Mouse (Mus musculus) forebrain, embryonic 15.5 days (tissue): ENCODE data around the gene Hoxa5. TPM values are rescaled to one million over a fixed set of nuclear protein-coding genes. Genes with fewer than 3 reads are reported as not detected.

Source experiments
- ATAC-seq: fragments of 200-750 bp; cut with Nextera tagmentation; replicated peaks from 2 replicates; pipeline ENCODE4 v1.8.0; 2017; ENCODE audit warnings: mild to moderate bottlenecking, moderate TSS enrichment, moderate library complexity
- H3K27ac ChIP-seq: fragments of 300-500 bp; sonication (generic); replicated peaks from 2 replicates; pipeline ENCODE4 v1.5.1; 2015; ENCODE audit warnings: mild to moderate bottlenecking, inconsistent platforms
- H3K27me3 ChIP-seq: fragments of 300-500 bp; sonication (generic); 2 replicates; pipeline ENCODE4 v1.6.1; 2015; ENCODE audit warnings: inconsistent platforms
- H3K36me3 ChIP-seq: fragments of 300-500 bp; sonication (generic); 2 replicates; pipeline ENCODE4 v1.6.1; 2015; ENCODE audit warnings: mild to moderate bottlenecking, inconsistent platforms
- H3K4me1 ChIP-seq: fragments of 300-500 bp; sonication (generic); 2 replicates; pipeline ENCODE4 v1.6.1; 2015; ENCODE audit warnings: inconsistent platforms
- H3K4me2 ChIP-seq: fragments of 300-500 bp; sonication (generic); replicated peaks from 2 replicates; pipeline ENCODE4 v1.6.1; 2015; ENCODE audit warnings: mild to moderate bottlenecking, inconsistent platforms
- H3K4me3 ChIP-seq: fragments of 300-500 bp; sonication (generic); 2 replicates; pipeline ENCODE4 v1.5.1; 2015; ENCODE audit warnings: mild to moderate bottlenecking, inconsistent platforms
- H3K9ac ChIP-seq: fragments of 300-500 bp; sonication (generic); replicated peaks from 2 replicates; pipeline ENCODE4 v1.6.1; 2015; ENCODE audit warnings: mild to moderate bottlenecking, inconsistent platforms
- H3K9me3 ChIP-seq: fragments of 300-500 bp; sonication (generic); 2 replicates; pipeline ENCODE4 v1.6.1; 2016; ENCODE audit warnings: inconsistent platforms
- WGBS: fragments of 180-500 bp; shearing (Covaris S2); methylation state at CpG from one replicate; pipeline ENCODE4 v1.1.7; 2015; ENCODE audit warnings: mixed read lengths; 5-methylcytosine and 5-hydroxymethylcytosine counted together
- microRNA counts: library from miRNA; unstranded; fragments of <30 nt; microRNA quantifications from one replicate; lab custom pipeline; 2016
- microRNA-seq: library from miRNA; unstranded; fragments of <30 nt; microRNA quantifications from one replicate; pipeline ENCODE4, GENCODE M21; 2016
- polyA plus RNA-seq: library from polyadenylated mRNA; unstranded; fragments of >200 nt; fragmentation: Nextera tagmentation; extraction: Ambion mirVana; gene quantifications from 2 replicates; pipeline ENCODE4 v1.2.1, GENCODE M21; 2015

The Hoxa5 gene
- polyA plus RNA-seq, 1 experiment from 2014 or later: not detected

DNA sequence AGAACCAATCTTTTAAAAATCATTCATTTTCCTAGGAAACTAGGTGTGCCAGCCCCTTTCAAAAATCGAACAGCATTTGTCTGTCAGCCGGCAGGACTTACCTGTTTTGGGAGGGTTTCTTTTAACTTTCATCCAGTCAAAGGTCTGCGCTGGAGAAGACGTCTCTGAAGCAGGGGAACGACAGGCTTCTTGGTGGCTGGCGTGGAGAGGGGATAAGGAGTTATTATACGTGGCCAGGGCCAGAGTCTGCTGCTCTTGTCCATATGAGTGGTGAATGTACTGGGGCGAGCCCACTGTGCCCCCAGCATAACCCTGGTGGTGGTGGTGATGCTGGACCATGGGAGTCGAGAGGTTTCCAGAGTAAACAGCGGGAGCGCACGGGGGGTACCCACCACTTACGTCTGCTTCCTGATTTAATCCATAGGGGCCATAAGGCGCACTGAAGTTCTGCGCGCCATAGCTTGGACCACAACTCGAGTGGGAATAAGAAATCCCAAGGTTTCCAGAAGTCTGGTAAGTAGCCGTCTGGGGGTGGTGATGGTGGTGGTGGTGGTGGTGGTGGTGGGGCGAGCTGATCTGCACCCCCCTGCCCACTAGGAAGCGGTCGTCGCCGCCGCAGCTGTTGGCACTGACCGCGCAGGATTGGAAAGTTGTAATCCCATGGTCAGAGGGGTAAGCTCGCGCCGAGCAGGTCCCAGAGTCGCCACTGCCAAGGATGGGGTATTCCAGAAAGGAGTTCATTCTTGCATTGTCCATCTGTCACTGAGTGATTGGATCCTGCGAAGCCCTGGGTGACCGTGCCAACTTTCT, 46.7 kb downstream of the Hoxa5 start:
- ATAC-seq: peak; percentile 29

DNA sequence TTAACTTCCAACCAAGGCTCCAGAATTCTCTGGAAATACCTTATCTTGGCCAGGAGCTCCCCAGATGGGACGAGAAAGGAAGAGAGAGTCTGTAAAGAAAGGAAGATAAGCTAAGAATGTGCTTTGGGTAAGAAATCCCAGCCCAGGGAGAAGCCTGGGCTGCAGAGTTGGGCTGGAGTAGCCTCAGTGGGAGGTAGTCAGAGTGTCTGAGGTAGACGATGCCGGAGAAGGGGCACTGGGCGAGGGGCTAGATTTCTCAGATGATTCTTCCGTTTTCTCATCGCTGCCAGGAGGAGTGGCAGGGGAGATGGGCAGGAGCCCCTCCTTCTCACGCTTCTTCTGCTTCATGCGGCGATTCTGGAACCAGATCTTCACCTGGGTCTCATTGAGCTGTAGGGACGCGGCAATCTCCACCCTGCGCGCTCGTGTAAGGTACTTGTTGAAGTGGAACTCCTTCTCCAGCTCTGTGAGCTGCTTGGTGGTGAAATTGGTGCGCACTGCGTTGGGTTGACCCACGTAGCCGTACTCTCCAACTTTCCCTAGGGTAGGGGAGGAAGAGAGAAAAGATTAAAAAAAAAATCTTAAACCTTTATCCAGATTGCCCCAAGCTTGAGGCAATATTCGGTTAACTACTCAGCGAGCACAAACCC, 47.7 kb downstream of the Hoxa5 start:
- no peak overlapping the region for H3K27ac ChIP-seq
- no peak for ATAC-seq
- no peaks in the 10 kb centered on the region for H3K9me3 ChIP-seq
- H3K4me3 ChIP-seq: no peak overlapping the region
- H3K27me3 ChIP-seq: peaks cover 97% of the 10 kb centered on the region
- no peak overlapping the region for H3K4me2 ChIP-seq
- WGBS: 1% methylated on average over 20 of the region's 20 CpGs
- H3K4me1 ChIP-seq: peaks cover 14% of the 10 kb centered on the region
- H3K9ac ChIP-seq: no peak overlapping the region
- no peaks in the 10 kb centered on the region for H3K36me3 ChIP-seq

More for the DNA sequence above, 46.7 kb downstream of the Hoxa5 start:
- H3K4me3 ChIP-seq: peak overlapping the region; percentile 46
- WGBS: 2% methylated on average over 32 of the region's 32 CpGs
- H3K4me1 ChIP-seq: peaks cover 14% of the 10 kb centered on the region
- H3K27ac ChIP-seq: no peak overlapping the region
- H3K27me3 ChIP-seq: peaks cover 97% of the 10 kb centered on the region
- no peaks in the 10 kb centered on the region for H3K36me3 ChIP-seq
- peak overlapping the region; percentile 93 for H3K4me2 ChIP-seq
- no peak overlapping the region for H3K9ac ChIP-seq
- no peaks in the 10 kb centered on the region for H3K9me3 ChIP-seq

DNA sequence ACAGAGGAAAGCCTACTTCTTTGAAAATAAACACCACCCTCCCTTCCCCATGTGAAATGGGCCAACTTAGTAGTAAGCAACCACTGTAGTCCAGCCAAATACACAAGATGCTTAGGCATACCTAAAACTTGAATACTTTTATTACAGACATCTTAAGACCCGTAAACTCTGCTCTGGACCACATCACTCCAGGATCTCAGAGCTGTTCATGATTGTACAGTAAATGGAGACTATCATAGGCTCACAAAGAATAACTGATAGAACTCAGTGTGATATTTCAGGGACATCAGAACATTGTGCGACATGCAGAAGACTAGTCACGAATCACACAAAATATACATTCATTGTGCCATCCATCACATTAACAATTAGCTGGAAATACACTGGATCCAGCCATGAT, 48.9 kb downstream of the Hoxa5 start:
- no peak overlapping the region for H3K4me3 ChIP-seq
- 40% methylated on average over 3 of the region's 3 CpGs for WGBS

DNA sequence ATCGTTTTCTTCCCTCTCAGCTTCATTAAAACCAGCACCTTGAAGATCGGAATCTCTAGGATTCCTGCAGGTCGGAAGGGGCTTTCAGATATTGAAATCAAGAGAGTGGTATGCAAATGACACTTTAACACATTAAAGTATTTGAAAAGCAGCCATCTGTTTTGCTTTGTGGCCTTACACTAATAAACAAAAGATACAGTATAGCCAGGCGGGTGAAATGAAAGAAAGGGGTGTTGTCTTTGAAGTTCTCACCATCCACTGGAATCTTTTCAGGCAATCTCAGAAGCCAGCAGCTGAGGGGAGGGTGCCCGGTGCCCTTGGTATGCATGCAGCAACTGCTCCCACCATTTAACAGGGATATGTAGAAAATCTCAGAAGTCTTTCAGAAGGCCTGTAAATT, 50.3 kb downstream of the Hoxa5 start:
- Histone ChIP-seq H3K27me3 (peaks cover 98% of the 10 kb centered on the region), H3K4me3 (no peak overlapping the region), H3K4me1 (peaks cover 13% of the 10 kb centered on the region), H3K9ac (no peak overlapping the region), H3K27ac (no peak overlapping the region), H3K4me2 (no peak overlapping the region), H3K9me3 (no peaks in the 10 kb centered on the region), H3K36me3 (no peaks in the 10 kb centered on the region)
- ATAC-seq: no peak
- 1% methylated on average over 5 of the region's 5 CpGs for WGBS

More for the DNA sequence above, 48.9 kb downstream of the Hoxa5 start:
- no peak overlapping the region for H3K27ac ChIP-seq
- peaks cover 98% of the 10 kb centered on the region for H3K27me3 ChIP-seq
- H3K9me3 ChIP-seq: no peaks in the 10 kb centered on the region
- H3K4me1 ChIP-seq: peaks cover 14% of the 10 kb centered on the region
- no peak overlapping the region for H3K9ac ChIP-seq
- H3K4me2 ChIP-seq: no peak overlapping the region
- ATAC-seq: no peak
- no peaks in the 10 kb centered on the region for H3K36me3 ChIP-seq

DNA sequence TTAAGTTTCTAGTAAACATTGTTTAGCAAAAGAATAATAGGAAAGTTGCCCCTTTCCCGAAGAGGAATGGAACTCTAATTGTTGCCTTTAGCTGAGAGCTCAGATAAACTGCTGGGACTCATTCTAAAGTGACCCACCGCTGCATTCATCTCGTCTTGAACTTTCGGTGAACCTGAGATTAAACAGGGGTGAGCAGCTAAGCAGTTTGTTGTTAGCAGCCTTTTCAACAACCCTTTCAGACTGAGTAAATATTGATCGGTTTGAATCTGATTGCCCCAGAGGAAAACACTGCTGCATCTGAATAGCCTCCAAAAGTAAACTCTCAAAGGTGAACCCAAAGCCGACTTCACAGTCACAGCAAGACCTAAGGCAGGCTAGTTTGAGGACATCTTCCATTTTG, 51.1 kb downstream of the Hoxa5 start:
- H3K4me1 ChIP-seq: peaks cover 5% of the 10 kb centered on the region
- H3K4me2 ChIP-seq: no peak overlapping the region
- no peaks in the 10 kb centered on the region for H3K9me3 ChIP-seq
- no peak overlapping the region for H3K9ac ChIP-seq
- H3K4me3 ChIP-seq: no peak overlapping the region
- peaks cover 96% of the 10 kb centered on the region for H3K27me3 ChIP-seq
- no peaks in the 10 kb centered on the region for H3K36me3 ChIP-seq
- ATAC-seq: no peak
- 0% methylated on average over 6 of the region's 6 CpGs for WGBS
- H3K27ac ChIP-seq: no peak overlapping the region

DNA sequence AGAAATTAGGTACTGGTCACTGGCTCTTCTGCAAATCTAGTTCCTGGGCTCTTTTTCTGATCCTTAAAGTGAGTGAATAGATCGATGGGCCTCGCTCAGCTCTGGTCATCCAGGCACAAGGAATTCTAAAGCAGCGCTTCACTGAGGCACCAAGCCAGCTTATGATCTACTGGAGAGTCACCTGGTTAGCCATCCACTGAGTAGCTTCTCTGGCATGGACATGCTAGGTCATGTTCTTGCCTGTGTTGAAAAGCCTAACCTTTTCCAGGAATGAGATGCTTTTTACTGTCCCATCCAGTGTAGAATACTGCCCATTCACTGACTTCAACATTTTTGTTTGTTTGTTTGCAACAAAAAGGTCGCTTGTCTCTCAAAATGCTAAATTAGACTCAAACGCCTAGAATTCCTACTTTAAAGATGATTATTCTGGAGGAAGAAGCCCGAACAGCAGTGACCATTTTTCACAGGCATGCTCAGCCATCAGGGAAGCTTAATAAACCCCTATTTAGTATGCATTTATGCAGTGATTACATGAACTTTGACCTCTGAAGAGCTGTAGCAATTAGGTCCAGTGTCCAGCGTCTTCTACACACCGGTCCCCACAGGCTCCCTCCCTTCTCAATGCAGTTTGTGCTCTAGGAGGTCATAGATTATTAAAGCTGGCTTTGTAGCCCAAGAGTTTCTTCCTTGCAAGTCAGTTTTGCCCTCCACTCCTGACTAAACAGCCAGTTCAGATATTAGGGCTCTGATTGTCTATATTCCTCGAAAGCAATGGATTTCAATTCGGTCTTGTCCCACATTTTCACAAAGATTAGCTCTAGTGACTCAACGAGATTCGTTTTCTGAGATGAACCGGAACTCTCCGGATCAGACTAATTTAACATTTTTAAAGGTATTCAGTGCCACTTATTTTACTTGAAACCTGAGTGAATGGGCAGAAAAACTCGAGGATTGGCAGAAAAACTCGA, 51.9 kb downstream of the Hoxa5 start:
- 2% methylated on average over 16 of the region's 16 CpGs for WGBS
- H3K36me3 ChIP-seq: no peaks in the 10 kb centered on the region
- H3K4me1 ChIP-seq: no peaks in the 10 kb centered on the region
- H3K9me3 ChIP-seq: no peaks in the 10 kb centered on the region
- no peak overlapping the region for H3K9ac ChIP-seq
- H3K4me2 ChIP-seq: no peak overlapping the region
- peaks cover 96% of the 10 kb centered on the region for H3K27me3 ChIP-seq
- no peak overlapping the region for H3K4me3 ChIP-seq
- no peak overlapping the region for H3K27ac ChIP-seq
- no peak for ATAC-seq

MicroRNAs within 50 kb of the gene (microRNA counts, 519-probe panel; counts per million panel counts)
- not detected for microRNA mmu-miR-196b (lab: Ali Mortazavi, UCI)

Small RNA genes lying within 50 kb of the gene (microRNA-seq; reads per million reads assigned to microRNA genes)
- 30.1 reads per million, percentile 38 among the genes with 10 or more reads in this experiment for gene Mir196b

Other genes starting within 250 kb of the Hoxa5 start
- gene Skap2, start 192.0 kb downstream of the Hoxa5 start, polyA plus RNA-seq: 5.0 and 7.4 TPM in 2 replicates
- gene Hoxa1, start 46.3 kb downstream of the Hoxa5 start, polyA plus RNA-seq: not detected in 2 replicates
- gene Hoxa2, start 39.8 kb downstream of the Hoxa5 start, polyA plus RNA-seq: not detected in 2 replicates
- gene 5730596B20Rik, start 27.1 kb downstream of the Hoxa5 start, polyA plus RNA-seq: not detected in 2 replicates
- gene Hoxa4, start 12.8 kb downstream of the Hoxa5 start, polyA plus RNA-seq: not detected in 2 replicates
- gene Hoxa6, start 4.1 kb upstream of the Hoxa5 start, polyA plus RNA-seq: not detected in 2 replicates
- gene Hoxa3, start 8.7 kb upstream of the Hoxa5 start, polyA plus RNA-seq: not detected in 2 replicates
- gene Gm28308, start 8.8 kb upstream of the Hoxa5 start, polyA plus RNA-seq: not detected in 2 replicates
- not detected in 2 replicates for gene Hoxa7, start 17.3 kb upstream of the Hoxa5 start, polyA plus RNA-seq
- not detected in 2 replicates for gene Hoxa9, start 26.5 kb upstream of the Hoxa5 start, polyA plus RNA-seq
- not detected in 2 replicates for gene Hoxa10, start 36.3 kb upstream of the Hoxa5 start, polyA plus RNA-seq
- gene Hoxa11, start 41.2 kb upstream of the Hoxa5 start, polyA plus RNA-seq: not detected in 2 replicates
- not detected in 2 replicates for gene Hoxa13, start 56.3 kb upstream of the Hoxa5 start, polyA plus RNA-seq
- gene Evx1, start 108.9 kb upstream of the Hoxa5 start, polyA plus RNA-seq: not detected in 2 replicates